Mouse (Mus musculus) liver, postnatal 0 days (tissue): ENCODE measurements around the gene Olfr1312. TPM values are rescaled to one million over a fixed set of nuclear protein-coding genes. Genes with fewer than 3 reads are reported as not detected.
"Not testable (repeated sequence)": the region's sequence is repeated elsewhere in the genome, so short reads cannot be mapped to it uniquely, and the experiment has no call there.

Experiments used
- ATAC-seq: fragments of 200-750 bp; cut with Nextera tagmentation; 2 replicates; pipeline ENCODE4 v1.8.0; 2017; ENCODE audit warnings: mild to moderate bottlenecking, moderate library complexity
- DNase-seq: peaks from one replicate; pipeline ENCODE4 v3.0.0-alpha.2; 2016
- H3K27ac ChIP-seq: fragments of 300-500 bp; sonication (generic); 2 replicates; pipeline ENCODE4 v1.5.1; 2014; ENCODE audit warnings: antibody characterized with exemption, moderate library complexity, mild to moderate bottlenecking, low read depth
- H3K27me3 ChIP-seq: fragments of 300-500 bp; sonication (generic); 2 replicates; pipeline ENCODE4 v1.6.1; 2014; ENCODE audit warnings: low read length, control low read depth, mixed read lengths; ENCODE audit not compliant: insufficient read depth
- H3K36me3 ChIP-seq: fragments of 300-500 bp; sonication (generic); replicated peaks from 2 replicates; pipeline ENCODE4 v1.6.1; 2014; ENCODE audit warnings: mild to moderate bottlenecking, control low read depth, low read length, moderate library complexity, mixed read lengths; ENCODE audit not compliant: insufficient read depth
- H3K4me1 ChIP-seq: fragments of 300-500 bp; sonication (generic); 2 replicates; pipeline ENCODE4 v1.6.1; 2014; ENCODE audit warnings: antibody characterized with exemption, mild to moderate bottlenecking, control low read depth; ENCODE audit not compliant: insufficient read depth
- H3K4me2 ChIP-seq: fragments of 300-500 bp; sonication (generic); 2 replicates; pipeline ENCODE4 v1.6.1; 2014; ENCODE audit warnings: low read depth, mild to moderate bottlenecking, low read length, moderate library complexity, mixed read lengths
- H3K4me3 ChIP-seq: fragments of 300-500 bp; sonication (generic); 2 replicates; pipeline ENCODE4 v1.5.1; 2014; ENCODE audit warnings: low read depth, low read length
- H3K9ac ChIP-seq: fragments of 300-500 bp; sonication (generic); replicated peaks from 2 replicates; pipeline ENCODE4 v1.6.1; 2014; ENCODE audit warnings: mild to moderate bottlenecking, moderate library complexity
- H3K9me3 ChIP-seq: fragments of 300-500 bp; sonication (generic); 2 replicates; pipeline ENCODE4 v1.6.1; 2016; ENCODE audit warnings: mild to moderate bottlenecking, control low read depth, low read length, mixed read lengths
- CTCF ChIP-seq: sonication (generic); IDR thresholded peaks from 2 replicates; pipeline ENCODE4 v1.5.1; 2016; ENCODE audit warnings: antibody characterized with exemption, low read depth
- EP300 ChIP-seq: IDR thresholded peaks from 2 replicates; pipeline ENCODE4 v1.6.1; 2016; ENCODE audit warnings: antibody characterized with exemption, low read depth, mild to moderate bottlenecking
- WGBS: fragments of 180-500 bp; shearing (Covaris S2); extraction: QIAGEN DNeasy Blood & Tissue Kit; methylation state at CpG from one replicate; pipeline ENCODE4 v1.1.7; 2014; ENCODE audit not compliant: insufficient replicate concordance; 5-methylcytosine and 5-hydroxymethylcytosine counted together
- polyA plus RNA-seq: library from polyadenylated mRNA; unstranded; fragments of >200 nt; fragmentation: Nextera tagmentation; extraction: Ambion mirVana; gene quantifications from 2 replicates; pipeline ENCODE4 v1.2.1, GENCODE M21; 2015

Gene Olfr1312
- polyA plus RNA-seq, result not detected in 2 replicates

DNA sequence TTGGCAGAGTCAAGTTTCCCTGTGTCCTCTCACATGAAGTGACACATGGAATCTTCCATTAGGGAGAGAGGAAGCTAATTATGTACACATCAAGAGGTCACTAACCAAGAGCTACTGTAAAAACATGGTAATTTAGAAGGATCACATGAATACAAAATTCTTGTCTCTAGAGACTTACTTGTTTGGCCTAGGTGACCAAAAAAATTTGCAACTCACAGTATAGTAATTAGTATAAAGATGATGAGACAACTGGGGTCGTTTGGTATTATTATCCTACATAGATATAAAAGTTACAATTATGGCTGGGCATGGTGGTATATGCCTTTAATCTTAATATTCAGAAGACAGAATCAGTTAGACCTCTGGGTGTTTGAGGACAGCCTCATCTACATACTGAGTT lies at the start of gene Olfr1312:
Olfr1312 (minus strand) TSS at position 101 of the 400 bp plus-strand sequence.
- 16% methylated on average over 1 of the region's 1 CpGs for WGBS
- ATAC-seq, result no peak
- no peak within 1 kb of the TSS for H3K9ac ChIP-seq
- H3K36me3 ChIP-seq, result no peaks in the 10 kb centered on the region
- no peaks in the 10 kb centered on the region for H3K27me3 ChIP-seq
- no peak within 1 kb of the TSS for H3K4me2 ChIP-seq
- no peak within 1 kb of the TSS for H3K27ac ChIP-seq
- no peaks in the 10 kb centered on the region for H3K4me1 ChIP-seq
- H3K4me3 ChIP-seq, result no peak within 1 kb of the TSS
- TF ChIP-seq CTCF, result no peak
- TF ChIP-seq EP300, result no peak
- DNase-seq, result no peak
- H3K9me3 ChIP-seq, result no peaks in the 10 kb centered on the region

DNA sequence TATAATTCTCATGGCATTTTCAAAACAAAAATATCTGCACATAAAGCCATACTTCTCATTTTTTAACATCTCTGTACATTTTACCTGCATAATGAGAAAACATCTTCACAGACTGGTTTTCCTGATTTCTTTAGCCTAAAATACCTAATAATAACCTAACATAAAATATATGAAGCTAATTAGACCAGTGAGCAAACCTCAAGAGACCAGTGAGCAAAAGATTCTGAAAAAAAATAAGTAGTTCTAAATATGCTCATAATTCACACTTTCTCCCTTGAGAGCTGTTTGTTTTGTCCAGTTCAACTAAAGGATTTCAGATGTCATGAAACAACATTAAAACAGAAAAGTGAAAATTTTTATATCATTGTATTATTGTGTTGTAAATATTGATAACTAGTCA lies 46.6 kb upstream of the Olfr1312 start, which contains the start of gene Olfr1314:
Olfr1314 (minus strand) TSS at position 101 of the 400 bp plus-strand sequence.
- no peaks in the 10 kb centered on the region for H3K9me3 ChIP-seq
- no peaks in the 10 kb centered on the region for H3K4me1 ChIP-seq
- no peak within 1 kb of the TSS for H3K4me2 ChIP-seq
- no peaks in the 10 kb centered on the region for H3K36me3 ChIP-seq
- H3K4me3 ChIP-seq, result no peak within 1 kb of the TSS
- DNase-seq (no peak), ATAC-seq (no peak)
- H3K27ac ChIP-seq, result no peak within 1 kb of the TSS
- H3K27me3 ChIP-seq, result no peaks in the 10 kb centered on the region
- TF ChIP-seq CTCF (no peak), EP300 (no peak)
- H3K9ac ChIP-seq, result no peak within 1 kb of the TSS

DNA sequence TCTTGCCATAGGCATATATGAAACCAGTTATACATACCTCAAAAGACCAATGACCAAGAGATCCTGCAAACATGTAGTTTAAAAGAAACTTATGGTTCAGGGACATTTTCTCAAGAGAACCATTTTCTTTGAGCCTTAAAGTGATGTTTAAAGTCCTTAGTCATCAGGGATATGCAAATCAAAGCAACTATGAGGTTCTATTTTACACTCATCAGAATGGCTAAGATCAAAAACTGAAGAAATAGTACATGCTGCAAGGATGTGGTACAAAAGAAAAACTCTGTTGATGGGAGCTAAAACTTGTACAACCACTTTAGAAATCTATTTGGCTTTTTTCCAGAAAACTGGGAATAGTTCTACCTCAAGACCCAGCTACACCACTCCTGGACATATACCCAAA lies 27.7 kb upstream of the Olfr1312 start, which contains the start of gene Olfr1313:
Olfr1313 (minus strand) TSS at position 101 of the 400 bp plus-strand sequence.
- DNase-seq (no peak), ATAC-seq (no peak)
- Histone ChIP-seq H3K9me3 (no peaks in the 10 kb centered on the region), H3K4me3 (no peak within 1 kb of the TSS), H3K4me1 (no peaks in the 10 kb centered on the region), H3K36me3 (no peaks in the 10 kb centered on the region), H3K27ac (no peak within 1 kb of the TSS), H3K27me3 (no peaks in the 10 kb centered on the region), H3K9ac (no peak within 1 kb of the TSS), H3K4me2 (no peak within 1 kb of the TSS)
- TF ChIP-seq EP300 (no peak), CTCF (no peak)

DNA sequence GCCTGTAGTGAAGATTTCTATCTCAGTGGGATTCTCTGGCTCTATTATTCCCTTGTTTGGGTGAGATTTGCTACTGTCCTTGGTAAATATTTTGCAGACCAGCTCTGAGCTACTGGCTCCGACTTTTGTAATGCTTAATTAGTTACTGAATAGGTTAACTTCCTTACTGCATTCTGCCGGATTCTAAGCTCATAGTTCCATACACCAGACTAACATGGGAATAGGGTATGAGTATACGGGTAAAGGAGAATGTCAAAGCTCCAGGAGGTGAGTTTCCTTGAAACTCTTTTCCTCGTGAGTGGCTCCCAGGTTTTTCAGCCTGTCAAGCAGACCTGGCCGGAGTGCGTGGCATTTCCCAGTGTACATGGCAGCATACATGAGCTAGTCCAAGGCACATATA lies 23.1 kb downstream of the Olfr1312 start:
- H3K4me1 ChIP-seq, DNase-seq, H3K27ac ChIP-seq, H3K9me3 ChIP-seq, H3K9ac ChIP-seq, H3K4me2 ChIP-seq, H3K36me3 ChIP-seq, ATAC-seq, H3K4me3 ChIP-seq, H3K27me3 ChIP-seq: not testable (repeated sequence)
- WGBS, result 45% methylated on average over 6 of the region's 6 CpGs

DNA sequence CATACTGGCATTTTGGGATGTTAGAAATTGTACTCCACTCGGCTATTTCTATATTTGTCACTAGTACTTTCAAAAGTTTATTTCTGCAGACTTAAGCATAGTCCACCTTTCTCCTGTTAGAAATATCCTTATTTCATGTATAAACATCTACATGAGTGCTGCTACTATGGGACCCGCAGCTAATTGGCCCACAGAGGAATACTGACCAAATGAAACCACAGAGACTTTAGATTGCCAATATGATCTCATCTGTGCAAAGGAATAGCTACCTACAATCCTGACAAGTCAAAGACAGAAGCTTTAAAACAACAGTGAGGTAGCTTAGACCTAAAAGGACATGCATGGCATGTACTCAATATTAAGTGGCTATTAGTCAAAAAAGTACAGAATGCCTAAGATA lies 25.7 kb downstream of the Olfr1312 start, which contains the start of gene Olfr1311:
Olfr1311 (minus strand) TSS at position 101 of the 400 bp plus-strand sequence.
- H3K9me3 ChIP-seq, result no peaks in the 10 kb centered on the region
- H3K9ac ChIP-seq, result no peak within 1 kb of the TSS
- H3K36me3 ChIP-seq, result no peaks in the 10 kb centered on the region
- DNase-seq, result no peak
- H3K27ac ChIP-seq, result no peak within 1 kb of the TSS
- no peaks in the 10 kb centered on the region for H3K4me1 ChIP-seq
- WGBS, result 74% methylated on average over 2 of the region's 2 CpGs
- H3K27me3 ChIP-seq, result no peaks in the 10 kb centered on the region
- H3K4me3 ChIP-seq, result no peak within 1 kb of the TSS
- no peak within 1 kb of the TSS for H3K4me2 ChIP-seq
- ATAC-seq, result no peak
- TF ChIP-seq EP300, result no peak
- no peak for TF ChIP-seq CTCF

DNA sequence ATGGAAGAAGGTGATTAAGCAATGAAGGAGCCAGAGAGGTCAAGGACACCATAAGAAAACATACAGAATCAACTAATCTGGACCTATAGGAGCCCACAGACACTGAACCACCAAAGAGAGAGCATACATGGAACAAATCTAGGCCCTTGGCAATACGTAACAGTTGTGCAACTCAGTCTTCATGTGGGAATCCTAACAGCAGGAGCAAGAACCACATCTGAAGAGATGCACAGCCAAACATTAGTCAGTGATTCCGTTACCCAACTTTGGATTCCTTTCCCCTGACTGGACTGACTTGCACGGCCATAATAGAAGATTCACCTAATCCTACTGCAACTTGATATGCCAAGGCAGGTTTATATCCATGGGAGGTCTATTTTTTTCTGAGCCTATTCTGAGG lies 35.1 kb downstream of the Olfr1312 start:
- Histone ChIP-seq H3K27me3 (no peaks in the 10 kb centered on the region), H3K4me1 (no peaks in the 10 kb centered on the region), H3K9ac (no peak overlapping the region), H3K4me3 (no peak overlapping the region), H3K36me3 (no peaks in the 10 kb centered on the region), H3K4me2 (no peak overlapping the region), H3K27ac (no peak overlapping the region), H3K9me3 (no peaks in the 10 kb centered on the region)
- no peak for TF ChIP-seq CTCF
- no peak for TF ChIP-seq EP300
- WGBS, result 64% methylated on average over 3 of the region's 3 CpGs
- ATAC-seq, result no peak
- no peak for DNase-seq

DNA sequence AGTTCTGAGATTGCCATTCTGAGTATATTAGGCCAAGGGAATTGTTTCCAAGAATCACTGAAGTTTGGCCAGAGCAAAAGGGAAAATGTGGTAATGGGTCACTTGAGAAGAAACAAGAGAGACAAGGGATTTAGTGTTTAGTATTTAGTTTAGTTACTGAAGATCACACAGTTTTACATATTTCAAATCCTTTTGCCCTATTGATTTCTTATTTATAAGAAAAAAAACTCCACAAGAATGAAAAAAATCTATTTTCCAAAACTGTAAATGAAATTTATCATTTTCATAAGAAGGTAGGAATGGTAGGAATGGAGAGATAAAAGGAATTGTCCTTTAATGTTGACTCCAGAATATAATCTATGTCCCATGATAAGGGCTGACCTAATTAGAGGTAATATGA lies 37.4 kb downstream of the Olfr1312 start, which contains the start of gene Olfr1310:
Olfr1310 (minus strand) TSS at position 101 of the 400 bp plus-strand sequence.
- H3K4me1 ChIP-seq, result no peaks in the 10 kb centered on the region
- no peak within 1 kb of the TSS for H3K4me2 ChIP-seq
- H3K27ac ChIP-seq, result no peak within 1 kb of the TSS
- H3K27me3 ChIP-seq, result no peaks in the 10 kb centered on the region
- no peak within 1 kb of the TSS for H3K4me3 ChIP-seq
- no peak within 1 kb of the TSS for H3K9ac ChIP-seq
- H3K9me3 ChIP-seq, result no peaks in the 10 kb centered on the region
- DNase-seq, result no peak
- no peaks in the 10 kb centered on the region for H3K36me3 ChIP-seq
- TF ChIP-seq CTCF (no peak), EP300 (no peak)
- ATAC-seq, result no peak
